Mouse (Mus musculus): ENCODE data around the gene Twf2. TPM values are rescaled to one million over a fixed set of nuclear protein-coding genes. Genes with fewer than 3 reads are reported as not detected.

Gene Twf2
- polyA plus RNA-seq, 1 experiment from 2014 or later: 53.9 TPM

DNA sequence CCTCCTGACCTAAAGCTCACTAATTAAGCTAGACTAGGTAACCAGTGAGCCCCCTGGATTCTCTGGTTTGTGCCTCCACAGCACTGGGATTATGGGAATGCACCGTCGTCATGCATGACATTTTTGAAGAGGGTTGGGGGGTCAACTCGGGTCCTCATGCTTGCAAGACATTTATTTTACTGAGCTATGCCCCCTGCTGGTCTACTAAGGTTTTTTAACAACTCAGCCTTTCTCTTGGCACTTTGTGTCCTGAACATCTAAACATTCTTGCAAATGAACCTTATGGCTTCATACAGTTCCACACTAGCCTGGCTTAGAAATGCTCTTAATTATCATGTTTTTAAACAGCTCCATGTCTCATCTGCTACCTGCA is 27.8 kb downstream of the Twf2 start:
- no peak overlapping the region for H3K27ac ChIP-seq (ENCODE audit: poor library complexity, severe bottlenecking)

DNA sequence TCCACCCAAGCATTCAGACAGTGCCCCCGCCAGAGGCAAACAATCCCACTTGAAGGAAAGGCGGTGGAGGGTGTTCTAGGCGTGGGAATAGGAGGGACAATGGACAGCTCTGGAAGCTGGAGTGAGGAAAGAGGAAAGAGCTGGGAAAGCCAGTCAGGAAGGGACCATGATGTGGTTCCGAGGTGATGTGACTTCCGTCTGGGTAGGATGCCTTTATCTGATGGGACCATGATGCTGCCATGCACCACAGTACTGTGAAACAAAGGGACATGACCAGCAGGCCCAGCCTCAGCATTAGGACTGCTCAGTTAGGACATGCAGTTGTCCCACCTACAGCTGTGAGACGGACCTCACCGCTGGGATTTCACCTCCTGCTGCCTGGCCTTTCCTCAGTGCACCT is 28.3 kb downstream of the Twf2 start:
- Histone ChIP-seq H3K4me2 (no peak overlapping the region), H3K4me3 (no peak overlapping the region), H3K36me3 (peaks cover 38% of the 10 kb centered on the region), H3K27ac (ENCODE audit: poor library complexity, severe bottlenecking) (no peak overlapping the region), H3K9ac (no peak overlapping the region), H3K9me3 (replicated peaks) (no peaks in the 10 kb centered on the region), H3K4me1 (replicated peaks) (peaks cover 26% of the 10 kb centered on the region), H3K27me3 (replicated peaks) (no peaks in the 10 kb centered on the region)
- ATAC-seq (ENCODE audit: insufficient number of reproducible peaks, low FRiP score): no peak
- WGBS: 68% methylated on average over 7 of the region's 7 CpGs

More for the DNA sequence above, 27.8 kb downstream of the Twf2 start:
- no peaks in the 10 kb centered on the region for H3K9me3 ChIP-seq (replicated peaks)
- H3K36me3 ChIP-seq: peaks cover 34% of the 10 kb centered on the region
- H3K4me2 ChIP-seq: no peak overlapping the region
- no peak overlapping the region for H3K4me3 ChIP-seq
- ATAC-seq (ENCODE audit: insufficient number of reproducible peaks, low FRiP score): no peak
- peaks cover 31% of the 10 kb centered on the region for H3K4me1 ChIP-seq (replicated peaks)
- H3K9ac ChIP-seq: no peak overlapping the region
- H3K27me3 ChIP-seq (replicated peaks): peaks cover 1% of the 10 kb centered on the region
- WGBS: 47% methylated on average over 3 of the region's 3 CpGs

- peaks cover 20% of the 10 kb centered on the region for H3K4me1 ChIP-seq (replicated peaks)
- no peak overlapping the region for H3K27ac ChIP-seq (ENCODE audit: poor library complexity, severe bottlenecking)
- H3K9ac ChIP-seq: no peak overlapping the region
- H3K36me3 ChIP-seq: peaks cover 44% of the 10 kb centered on the region
- no peak overlapping the region for H3K4me3 ChIP-seq
- ATAC-seq (ENCODE audit: insufficient number of reproducible peaks, low FRiP score): no peak
- H3K9me3 ChIP-seq (replicated peaks): no peaks in the 10 kb centered on the region
- 76% methylated on average over 4 of the region's 4 CpGs for WGBS
- H3K4me2 ChIP-seq: no peak overlapping the region
- H3K27me3 ChIP-seq (replicated peaks): no peaks in the 10 kb centered on the region
These were observed 28.9 kb downstream of the Twf2 start for GRCm38 (mm10) chr9:106231816-106232215.

- H3K4me1 ChIP-seq (replicated peaks): peaks cover 16% of the 10 kb centered on the region
- no peak for ATAC-seq (ENCODE audit: insufficient number of reproducible peaks, low FRiP score)
- H3K27me3 ChIP-seq (replicated peaks): no peaks in the 10 kb centered on the region
- no peak overlapping the region for H3K4me2 ChIP-seq
- peaks cover 55% of the 10 kb centered on the region for H3K36me3 ChIP-seq
- H3K9me3 ChIP-seq (replicated peaks): no peaks in the 10 kb centered on the region
- H3K9ac ChIP-seq: no peak overlapping the region
- no peak overlapping the region for H3K27ac ChIP-seq (ENCODE audit: poor library complexity, severe bottlenecking)
- WGBS: 86% methylated on average over 3 of the region's 3 CpGs
- H3K4me3 ChIP-seq: no peak overlapping the region
These were observed 30.0 kb downstream of the Twf2 start for GRCm38 (mm10) chr9:106232956-106233355.

DNA sequence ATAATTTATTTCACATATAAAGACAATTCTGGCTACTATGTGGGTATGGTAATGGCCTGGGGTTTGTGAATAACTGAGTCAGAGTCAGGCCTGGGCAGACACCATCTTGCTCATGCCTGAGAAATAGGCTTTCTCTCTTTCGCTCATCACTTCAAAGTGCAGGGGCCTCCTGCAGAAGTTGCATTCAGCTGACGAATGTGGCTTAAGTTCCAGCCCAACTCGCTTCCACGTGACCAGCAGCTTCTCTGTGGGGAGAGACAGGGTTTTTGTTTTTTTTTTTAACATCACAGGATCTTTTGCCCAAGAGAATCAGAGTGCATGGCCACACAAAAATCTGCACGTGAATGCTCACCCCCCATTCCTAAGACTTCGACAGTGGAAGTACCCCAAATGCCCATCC is 31.0 kb downstream of the Twf2 start:
- H3K27ac ChIP-seq (ENCODE audit: poor library complexity, severe bottlenecking): no peak overlapping the region
- 80% methylated on average over 6 of the region's 6 CpGs for WGBS
- H3K9me3 ChIP-seq (replicated peaks): no peaks in the 10 kb centered on the region
- H3K9ac ChIP-seq: no peak overlapping the region
- peaks cover 10% of the 10 kb centered on the region for H3K4me1 ChIP-seq (replicated peaks)
- H3K4me2 ChIP-seq: no peak overlapping the region
- no peaks in the 10 kb centered on the region for H3K27me3 ChIP-seq (replicated peaks)
- H3K36me3 ChIP-seq: peaks cover 65% of the 10 kb centered on the region
- no peak for ATAC-seq (ENCODE audit: insufficient number of reproducible peaks, low FRiP score)
- no peak overlapping the region for H3K4me3 ChIP-seq

DNA sequence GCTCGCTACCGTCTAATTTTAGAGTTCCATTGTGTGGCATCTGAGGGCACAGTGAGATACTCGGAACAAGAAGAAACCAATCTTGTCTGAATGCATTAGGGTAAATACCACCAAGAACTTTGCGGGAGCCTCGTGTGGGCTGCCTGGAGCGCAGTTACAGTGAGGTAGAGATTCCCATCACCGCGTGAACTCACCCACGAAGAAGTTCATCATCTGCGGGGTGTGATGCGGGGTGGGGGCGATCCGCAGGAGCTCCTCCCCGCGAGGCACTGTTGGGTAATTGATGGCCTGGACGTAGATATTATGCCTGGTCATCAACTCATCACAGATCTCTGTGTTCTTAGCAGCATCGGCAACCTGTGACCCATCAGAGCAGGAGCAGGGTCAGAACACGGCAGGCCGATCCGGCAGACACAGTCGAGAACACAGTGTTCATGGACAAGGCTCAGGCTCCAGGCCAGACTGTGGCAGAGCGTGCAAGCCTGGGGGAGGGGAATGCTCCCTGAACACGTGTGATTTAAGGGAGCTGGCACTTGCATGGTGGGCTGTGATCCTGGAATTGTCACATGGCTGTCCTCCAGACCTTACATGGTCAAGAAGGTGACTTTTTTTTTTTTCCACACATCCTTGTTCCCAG is 32.4 kb downstream of the Twf2 start:
- Histone ChIP-seq H3K27ac (ENCODE audit: poor library complexity, severe bottlenecking) (no peak overlapping the region), H3K9ac (0 out of 2 replicates have a peak overlapping the region, but pooled peaks have one; percentile 37), H3K4me2 (no peak overlapping the region), H3K27me3 (replicated peaks) (no peaks in the 10 kb centered on the region), H3K4me1 (replicated peaks) (peaks cover 10% of the 10 kb centered on the region), H3K4me3 (no peak overlapping the region), H3K9me3 (replicated peaks) (no peaks in the 10 kb centered on the region), H3K36me3 (peaks cover 79% of the 10 kb centered on the region)
- WGBS: 79% methylated on average over 23 of the region's 23 CpGs
- no peak for ATAC-seq (ENCODE audit: insufficient number of reproducible peaks, low FRiP score)

GRCm38 (mm10) chr9:106236156-106236817 is 33.4 kb downstream of the Twf2 start:
- Histone ChIP-seq H3K4me2 (no peak overlapping the region), H3K4me1 (replicated peaks) (peaks cover 10% of the 10 kb centered on the region), H3K9me3 (replicated peaks) (no peaks in the 10 kb centered on the region), H3K9ac (no peak overlapping the region), H3K27ac (ENCODE audit: poor library complexity, severe bottlenecking) (no peak overlapping the region), H3K4me3 (no peak overlapping the region), H3K36me3 (peaks cover 88% of the 10 kb centered on the region), H3K27me3 (replicated peaks) (no peaks in the 10 kb centered on the region)
- WGBS: 88% methylated on average over 23 of the region's 23 CpGs
- ATAC-seq (ENCODE audit: insufficient number of reproducible peaks, low FRiP score): no peak

- no peaks in the 10 kb centered on the region for H3K9me3 ChIP-seq (replicated peaks)
- H3K27ac ChIP-seq (ENCODE audit: poor library complexity, severe bottlenecking): no peak overlapping the region
- no peaks in the 10 kb centered on the region for H3K27me3 ChIP-seq (replicated peaks)
- no peak overlapping the region for H3K9ac ChIP-seq
- no peak overlapping the region for H3K4me3 ChIP-seq
- WGBS: 73% methylated on average over 3 of the region's 3 CpGs
- H3K36me3 ChIP-seq: peaks cover 93% of the 10 kb centered on the region
- ATAC-seq (ENCODE audit: insufficient number of reproducible peaks, low FRiP score): no peak
- H3K4me1 ChIP-seq (replicated peaks): peaks cover 10% of the 10 kb centered on the region
- no peak overlapping the region for H3K4me2 ChIP-seq
These were observed 33.9 kb downstream of the Twf2 start for GRCm38 (mm10) chr9:106236818-106237211.

DNA sequence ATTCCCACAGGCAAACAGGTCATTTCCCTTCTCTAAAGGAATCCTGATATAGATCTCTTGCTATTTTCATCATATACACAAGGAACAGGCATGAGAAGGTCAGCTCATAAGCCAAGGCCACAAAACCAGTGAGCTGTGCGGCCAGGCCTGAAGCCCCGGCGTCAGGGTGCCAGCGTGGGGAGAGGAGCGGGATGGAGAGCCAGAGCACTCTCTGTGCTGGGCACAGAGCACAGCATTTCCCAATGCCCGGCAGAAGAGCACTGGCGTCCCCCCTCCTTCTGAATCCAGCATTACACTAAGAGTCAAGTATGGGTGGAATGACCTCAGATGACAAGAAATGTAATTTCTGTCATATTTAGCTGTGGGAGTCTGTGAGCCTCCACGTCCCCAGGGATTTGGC is 34.5 kb downstream of the Twf2 start:
- ATAC-seq (ENCODE audit: insufficient number of reproducible peaks, low FRiP score): no peak
- H3K4me1 ChIP-seq (replicated peaks): peaks cover 10% of the 10 kb centered on the region
- no peak overlapping the region for H3K4me2 ChIP-seq
- peaks cover 98% of the 10 kb centered on the region for H3K36me3 ChIP-seq
- WGBS: 88% methylated on average over 8 of the region's 8 CpGs
- no peaks in the 10 kb centered on the region for H3K9me3 ChIP-seq (replicated peaks)
- H3K27me3 ChIP-seq (replicated peaks): no peaks in the 10 kb centered on the region
- H3K9ac ChIP-seq: no peak overlapping the region
- H3K4me3 ChIP-seq: no peak overlapping the region
- H3K27ac ChIP-seq (ENCODE audit: poor library complexity, severe bottlenecking): no peak overlapping the region

DNA sequence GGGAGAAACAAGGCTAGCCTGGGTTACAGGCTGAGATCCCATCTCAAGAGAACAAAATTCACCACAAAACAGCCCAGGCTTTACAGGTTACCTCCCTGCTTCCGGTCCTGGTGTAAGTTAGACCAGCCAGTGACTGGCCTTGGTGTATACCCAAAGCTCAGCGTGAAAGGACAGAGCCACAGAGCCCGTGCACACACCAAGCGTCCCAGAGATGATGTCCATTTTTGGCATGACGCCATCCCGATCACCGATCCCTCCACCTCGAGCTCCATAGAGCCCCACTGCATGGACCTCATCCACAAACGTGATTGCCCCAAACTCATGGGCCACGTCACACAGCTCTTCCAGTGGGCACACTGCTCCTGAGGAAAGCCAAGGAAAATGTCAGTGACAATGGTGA is 35.0 kb downstream of the Twf2 start:
- Histone ChIP-seq H3K4me3 (no peak overlapping the region), H3K27ac (ENCODE audit: poor library complexity, severe bottlenecking) (no peak overlapping the region), H3K4me2 (no peak overlapping the region), H3K9ac (no peak overlapping the region), H3K36me3 (peaks cover 98% of the 10 kb centered on the region), H3K27me3 (replicated peaks) (no peaks in the 10 kb centered on the region), H3K4me1 (replicated peaks) (peaks cover 10% of the 10 kb centered on the region), H3K9me3 (replicated peaks) (no peaks in the 10 kb centered on the region)
- no peak for ATAC-seq (ENCODE audit: insufficient number of reproducible peaks, low FRiP score)
- 86% methylated on average over 10 of the region's 10 CpGs for WGBS

DNA sequence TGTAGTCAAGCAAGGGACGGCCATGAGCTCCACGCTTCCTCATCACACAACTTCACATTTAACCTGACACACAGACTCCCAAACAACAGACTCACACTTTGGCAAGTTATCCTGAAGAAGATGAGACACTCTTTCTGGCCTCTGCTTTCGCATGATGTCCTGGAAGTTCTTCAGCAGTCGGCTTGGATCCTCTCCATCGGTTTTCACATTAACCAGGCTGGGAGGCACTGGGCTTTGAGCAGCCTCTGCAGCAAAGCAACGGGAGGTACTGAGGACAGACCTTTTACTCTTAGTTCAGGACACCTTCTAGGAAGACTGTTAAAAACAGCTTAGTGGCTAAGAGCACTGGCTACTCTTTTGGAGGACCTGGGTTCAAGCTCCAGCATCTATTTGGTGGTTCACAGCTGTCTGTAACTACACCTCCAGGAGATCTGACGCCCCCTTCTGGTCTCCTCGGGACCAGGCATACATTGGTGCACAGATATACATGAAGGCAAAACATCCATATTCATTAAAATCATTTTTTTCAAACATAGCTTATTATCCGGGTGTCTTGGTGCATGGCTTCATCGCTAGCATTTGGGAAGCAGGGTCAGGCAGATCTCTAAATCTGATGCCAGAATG is 38.7 kb downstream of the Twf2 start:
- Histone ChIP-seq H3K4me3 (no peak overlapping the region), H3K9me3 (replicated peaks) (no peaks in the 10 kb centered on the region), H3K27ac (ENCODE audit: poor library complexity, severe bottlenecking) (no peak overlapping the region), H3K27me3 (replicated peaks) (no peaks in the 10 kb centered on the region), H3K4me1 (replicated peaks) (peaks cover 14% of the 10 kb centered on the region), H3K36me3 (peaks cover 69% of the 10 kb centered on the region), H3K9ac (no peak overlapping the region), H3K4me2 (no peak overlapping the region)
- WGBS: 86% methylated on average over 10 of the region's 10 CpGs
- no peak for ATAC-seq (ENCODE audit: insufficient number of reproducible peaks, low FRiP score)

All from heart, embryonic 12.5 days (tissue).